Mouse (Mus musculus): Measurements from ENCODE around the gene Mlph.

DNA sequence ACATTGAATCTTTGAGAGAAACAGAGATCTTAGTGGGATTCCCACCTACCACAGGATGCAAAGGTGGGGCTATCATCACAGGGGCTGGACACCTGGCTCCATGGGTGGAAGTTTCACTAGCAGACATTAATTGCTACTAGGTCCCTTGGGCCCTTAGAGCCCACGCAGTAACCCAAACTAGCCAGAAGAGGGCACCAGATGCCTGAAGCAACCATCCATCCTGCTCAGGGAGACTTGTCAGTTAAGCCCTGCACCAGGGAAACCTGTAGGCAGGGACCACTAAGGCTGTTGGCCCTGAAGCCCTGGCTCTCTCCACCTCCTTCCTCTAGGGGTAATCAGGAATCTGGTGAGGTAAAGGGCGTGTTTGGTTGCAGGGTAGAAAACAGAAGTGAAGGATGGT is 8.5 kb upstream of the Mlph start:
- TF ChIP-seq CTCF (conservative IDR thresholded peaks at IDR 0.05; ENCODE audit: low read length) (peak; percentile 91), NANOG (IDR thresholded peaks at IDR 0.05; ENCODE audit: borderline replicate concordance, low read length) (no peak)

Data from E14TG2a.4 (cell line).